Mouse (Mus musculus) lung, postnatal 0 days (tissue): ENCODE results near the gene Efhc1.

ENCODE experiments used
- CTCF ChIP-seq: IDR thresholded peaks from 2 replicates; pipeline ENCODE4 v1.5.1; 2016; ENCODE audit warnings: antibody characterized with exemption, mild to moderate bottlenecking
- EP300 ChIP-seq: IDR thresholded peaks from 2 replicates; pipeline ENCODE4 v1.6.1; 2016; ENCODE audit warnings: antibody characterized with exemption, mild to moderate bottlenecking, control low read depth

DNA sequence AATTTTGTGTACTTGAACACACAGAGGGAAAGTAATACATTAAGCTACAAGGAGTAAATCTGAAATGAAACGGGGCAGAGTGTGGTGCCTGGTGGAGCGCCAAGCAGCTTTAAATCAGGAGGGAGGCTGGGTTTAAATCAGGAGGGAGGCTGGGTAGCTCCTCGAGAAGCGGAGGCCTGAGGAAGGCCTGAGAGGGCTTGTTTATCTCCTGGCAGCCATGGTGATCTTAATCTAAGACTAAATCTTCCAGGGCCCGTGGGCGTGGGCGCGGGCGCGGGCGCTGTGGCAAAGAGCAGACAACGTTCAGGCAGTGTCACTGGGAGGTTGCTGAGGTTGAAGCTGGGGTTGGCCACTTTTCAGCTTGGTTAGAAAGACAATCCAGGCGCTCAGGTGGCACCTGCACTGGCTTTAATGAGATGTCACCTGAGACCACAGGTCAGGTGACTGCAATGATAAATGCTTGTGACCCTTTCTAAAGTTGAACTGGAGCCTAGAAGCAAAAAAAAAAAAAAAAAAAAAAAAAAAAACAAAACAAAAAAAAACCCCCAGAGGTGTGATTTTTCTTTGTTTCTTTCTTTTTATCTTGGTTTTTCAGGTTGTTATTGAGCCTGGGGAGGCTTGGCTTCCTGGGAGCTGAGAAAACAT lies 38.8 kb upstream of the Efhc1 start:
- TF ChIP-seq EP300 (no peak), CTCF (no peak)
